Mouse (Mus musculus): Measurements from ENCODE around the gene Pkn1. TPM values are rescaled to one million over a fixed set of nuclear protein-coding genes. Genes with fewer than 3 reads are reported as not detected.

Pkn1 gene
- total RNA-seq, 2 experiments from 2014 or later = 53.6 TPM

- DNase-seq (ENCODE audit: low spot score in 2 of 2) = no peak
Measured at GRCm38 (mm10) chr8:83693609-83694236, 5.3 kb downstream of the Pkn1 start.

GRCm38 (mm10) chr8:83689264-83689663, 9.7 kb downstream of the Pkn1 start:
- no peak for DNase-seq (ENCODE audit: low spot score in 2 of 2)

- DNase-seq (ENCODE audit: low spot score in 2 of 2) = no peak
Measured at GRCm38 (mm10) chr8:83684517-83684916, 14.5 kb downstream of the Pkn1 start.

GRCm38 (mm10) chr8:83681099-83681498, 17.9 kb downstream of the Pkn1 start:
- DNase-seq (ENCODE audit: low spot score in 2 of 2) = no peak

- no peak for DNase-seq (ENCODE audit: low spot score in 2 of 2)
Measured at GRCm38 (mm10) chr8:83680603-83681002, 18.4 kb downstream of the Pkn1 start.

- no peak for DNase-seq (ENCODE audit: low spot score in 2 of 2)
Measured at GRCm38 (mm10) chr8:83679866-83680265, 19.1 kb downstream of the Pkn1 start.

GRCm38 (mm10) chr8:83674497-83674896, 24.5 kb downstream of the Pkn1 start:
- no peak for DNase-seq (ENCODE audit: low spot score in 2 of 2)

GRCm38 (mm10) chr8:83672936-83673335, 26.0 kb downstream of the Pkn1 start:
- no peak for DNase-seq (ENCODE audit: low spot score in 2 of 2)

- DNase-seq (ENCODE audit: low spot score in 2 of 2) = peak in 1 of 2 experiments; percentile 25
Measured at GRCm38 (mm10) chr8:83669013-83669412, 30.0 kb downstream of the Pkn1 start.

- peak; percentile 72 to 83 for DNase-seq (ENCODE audit: low spot score in 2 of 2)
Measured at GRCm38 (mm10) chr8:83668010-83668916, 30.7 kb downstream of the Pkn1 start.

- DNase-seq (ENCODE audit: low spot score in 2 of 2) = no peak
Measured at GRCm38 (mm10) chr8:83667526-83667925, 31.5 kb downstream of the Pkn1 start.

GRCm38 (mm10) chr8:83666866-83667234, 32.1 kb downstream of the Pkn1 start:
- DNase-seq (ENCODE audit: low spot score in 2 of 2) = no peak

- DNase-seq (ENCODE audit: low spot score in 2 of 2) = peak; percentile 34 to 37
Measured at GRCm38 (mm10) chr8:83665969-83666865, 32.8 kb downstream of the Pkn1 start, which contains the start of gene Ptger1. Ptger1 (plus strand) TSS chr8:83666678.

- no peak for DNase-seq (ENCODE audit: low spot score in 2 of 2)
Measured at GRCm38 (mm10) chr8:83664931-83665625, 33.9 kb downstream of the Pkn1 start.

GRCm38 (mm10) chr8:83664096-83664495, 34.9 kb downstream of the Pkn1 start:
- DNase-seq (ENCODE audit: low spot score in 2 of 2) = no peak

GRCm38 (mm10) chr8:83662421-83662826, 36.6 kb downstream of the Pkn1 start:
- DNase-seq (ENCODE audit: low spot score in 2 of 2) = peak; percentile 88

- DNase-seq (ENCODE audit: low spot score in 2 of 2) = no peak
Measured at GRCm38 (mm10) chr8:83660995-83661680, 37.8 kb downstream of the Pkn1 start.

GRCm38 (mm10) chr8:83660545-83660944, 38.4 kb downstream of the Pkn1 start:
- peak in 1 of 2 experiments; percentile 43 for DNase-seq (ENCODE audit: low spot score in 2 of 2)

- no peak for DNase-seq (ENCODE audit: low spot score in 2 of 2)
Measured at GRCm38 (mm10) chr8:83656484-83657246, 42.3 kb downstream of the Pkn1 start.

All from layer of hippocampus, postnatal 14 days (tissue).